In the genomic region with DNA sequence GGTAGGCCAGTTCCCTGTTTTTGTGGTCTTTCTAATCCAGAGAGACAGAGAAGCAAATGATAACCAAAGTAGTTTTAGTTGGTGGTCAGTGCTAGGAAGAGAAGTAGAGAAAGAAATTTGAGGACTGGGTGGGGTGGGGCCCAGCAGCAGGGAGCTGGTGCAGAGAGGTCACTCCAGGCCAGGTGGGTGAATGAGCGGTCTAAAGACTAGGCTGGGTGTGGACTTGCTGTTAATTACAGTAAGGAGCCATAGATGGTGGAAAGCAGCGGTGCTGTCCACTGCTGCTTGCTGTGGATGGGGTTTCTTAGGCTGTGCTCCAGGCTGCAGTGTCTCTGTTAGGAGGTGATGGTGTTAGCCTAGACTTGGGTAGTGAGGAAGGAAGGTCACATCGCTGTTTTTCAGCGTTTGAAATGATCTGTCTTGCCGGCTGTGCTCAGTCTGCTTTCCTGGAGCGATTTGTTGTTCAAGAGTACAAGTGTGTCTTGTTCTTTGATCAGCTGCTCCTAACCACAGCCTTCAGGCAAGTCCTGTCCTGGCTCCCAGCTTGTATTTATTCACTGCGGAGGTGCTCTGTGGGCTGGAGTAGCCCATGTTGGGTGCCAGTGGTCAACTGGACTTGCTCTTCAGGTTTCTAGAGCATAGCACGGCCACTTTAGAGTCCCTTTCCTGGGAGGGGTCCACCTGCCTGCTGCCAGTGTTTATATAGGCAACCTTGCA, we compare ENCODE assay signal across 16 mouse cellular contexts.
DNase-seq lines count a peak whose midpoint lies in the region; ATAC-seq lines count a peak whose summit lies in the region.
"Had no signal": no experiment of that assay in that cellular context is flagged by ENCODE, and none has a peak within 500 bp of the region (broad histone marks: within the 10 kb centered on the region; RNA-seq: fewer than 3 reads in every experiment).

No protein-coding gene starts in this region.

- H3K4me1 ChIP-seq in lung, embryonic 16.5 days (replicated peaks; ENCODE audit: control insufficient read depth, insufficient read depth, low read length) = peaks cover 38% of the 10 kb centered on the region
- peaks cover 42% of the 10 kb centered on the region for H3K4me1 ChIP-seq in intestine, embryonic 15.5 days (replicated peaks)
- peaks cover 34% of the 10 kb centered on the region for H3K4me1 ChIP-seq in stomach, embryonic 16.5 days (ENCODE audit: control insufficient read depth, insufficient read depth, low read length)

- H3K4me3 ChIP-seq in lung, embryonic 16.5 days (ENCODE audit: low read length) = no peak overlapping the region
- H3K4me3 ChIP-seq in intestine, embryonic 15.5 days (replicated peaks) = no peak overlapping the region
- no peak overlapping the region for H3K4me3 ChIP-seq in stomach, embryonic 16.5 days (replicated peaks; ENCODE audit: low read length)
- H3K4me3 ChIP-seq: limb, embryonic 13.5 days; midbrain, embryonic 13.5 days had no signal

- H3K27ac ChIP-seq in lung, embryonic 16.5 days (ENCODE audit: low read length) = peak overlapping the region; percentile 25; the same call in 1 of the 2 replicates
- H3K27ac ChIP-seq in intestine, embryonic 15.5 days = peak overlapping the region; percentile 13; the same call in 1 of the 2 replicates
- H3K27ac ChIP-seq in stomach, embryonic 16.5 days (ENCODE audit: low read length) = peak overlapping the region; percentile 17; the same call in 1 of the 2 replicates
- H3K27ac ChIP-seq: limb, embryonic 13.5 days; midbrain, embryonic 13.5 days had no signal

- H3K9me3 ChIP-seq in lung, embryonic 16.5 days (ENCODE audit: control insufficient read depth, low read length) = no peaks in the 10 kb centered on the region
- no peaks in the 10 kb centered on the region for H3K9me3 ChIP-seq in intestine, embryonic 15.5 days
- no peaks in the 10 kb centered on the region for H3K9me3 ChIP-seq in stomach, embryonic 16.5 days (replicated peaks; ENCODE audit: control insufficient read depth, low read length)
- H3K9me3 ChIP-seq: G1E; limb, embryonic 13.5 days; midbrain, embryonic 13.5 days had no signal

- no peaks in the 10 kb centered on the region for H3K36me3 ChIP-seq in lung, embryonic 16.5 days (ENCODE audit: control insufficient read depth, insufficient read depth, low read length)
- H3K36me3 ChIP-seq in intestine, embryonic 15.5 days = no peaks in the 10 kb centered on the region
- no peaks in the 10 kb centered on the region for H3K36me3 ChIP-seq in stomach, embryonic 16.5 days (ENCODE audit: control insufficient read depth, insufficient read depth, low read length)
- H3K36me3 ChIP-seq: limb, embryonic 13.5 days; midbrain, embryonic 13.5 days had no signal

- H3K27me3 ChIP-seq in lung, embryonic 16.5 days (ENCODE audit: control insufficient read depth, insufficient read depth, low read depth, low read length) = no peaks in the 10 kb centered on the region
- no peaks in the 10 kb centered on the region for H3K27me3 ChIP-seq in intestine, embryonic 15.5 days (replicated peaks)
- H3K27me3 ChIP-seq in stomach, embryonic 16.5 days (ENCODE audit: control insufficient read depth, insufficient read depth, low read length) = no peaks in the 10 kb centered on the region
- H3K27me3 ChIP-seq: limb, embryonic 13.5 days; midbrain, embryonic 13.5 days had no signal

- DNase-seq in heart, adult 11 months = peak; percentile 77
- DNase-seq in heart, postnatal 10 days = no peak
- DNase-seq in lung, postnatal 25 days (ENCODE audit: low spot score) = no peak
- no peak for DNase-seq in right cerebral cortex, postnatal 10 days (ENCODE audit: low spot score in 2 of 2)
- no peak for DNase-seq in cerebellum, adult 11-12 months
- DNase-seq: cerebellum, adult 11 months; heart, adult 18-20 months; layer of hippocampus, postnatal 36 days; lung, embryonic 14.5 days; right cerebral cortex, postnatal 14 days had no signal

- no peak overlapping the region for H3K9ac ChIP-seq in lung, embryonic 16.5 days (ENCODE audit: low read length)
- H3K9ac ChIP-seq in intestine, embryonic 15.5 days = no peak overlapping the region
- H3K9ac ChIP-seq in stomach, embryonic 16.5 days (ENCODE audit: low read length) = no peak overlapping the region
- H3K9ac ChIP-seq: limb, embryonic 13.5 days; lung, embryonic 14.5 days; midbrain, embryonic 13.5 days had no signal

- WGBS in lung, embryonic 16.5 days = 45% methylated on average over 8 of the region's 8 CpGs
- 55% methylated on average over 8 of the region's 8 CpGs for WGBS in intestine, embryonic 15.5 days
- 61% methylated on average over 8 of the region's 8 CpGs for WGBS in stomach, embryonic 16.5 days

- ATAC-seq in lung, embryonic 16.5 days (ENCODE audit: low read depth) = no peak
- no peak for ATAC-seq in intestine, embryonic 15.5 days
- no peak for ATAC-seq in stomach, embryonic 16.5 days (ENCODE audit: insufficient read depth, low FRiP score)
- ATAC-seq: midbrain, embryonic 13.5 days had no signal

- no peak overlapping the region for H3K4me2 ChIP-seq in lung, embryonic 16.5 days (ENCODE audit: low read depth, low read length)
- H3K4me2 ChIP-seq in intestine, embryonic 15.5 days (replicated peaks) = peak overlapping the region; percentile 10; the same call in 1 of the 2 replicates
- no peak overlapping the region for H3K4me2 ChIP-seq in stomach, embryonic 16.5 days (ENCODE audit: low read depth, low read length)
- H3K4me2 ChIP-seq: limb, embryonic 13.5 days; lung, embryonic 14.5 days; midbrain, embryonic 13.5 days had no signal

- intact Hi-C loops in heart, postnatal 10 days (cut with DNase I) = no loop called here
